Mouse (Mus musculus) lung, postnatal 36 days (tissue): Measurements from ENCODE around the gene Ctnnbl1.

Source experiments
- DNase-seq: peaks from one replicate; pipeline ENCODE4 v3.0.0; 2022; ENCODE audit warnings: mixed read lengths

Gene Ctnnbl1

DNA sequence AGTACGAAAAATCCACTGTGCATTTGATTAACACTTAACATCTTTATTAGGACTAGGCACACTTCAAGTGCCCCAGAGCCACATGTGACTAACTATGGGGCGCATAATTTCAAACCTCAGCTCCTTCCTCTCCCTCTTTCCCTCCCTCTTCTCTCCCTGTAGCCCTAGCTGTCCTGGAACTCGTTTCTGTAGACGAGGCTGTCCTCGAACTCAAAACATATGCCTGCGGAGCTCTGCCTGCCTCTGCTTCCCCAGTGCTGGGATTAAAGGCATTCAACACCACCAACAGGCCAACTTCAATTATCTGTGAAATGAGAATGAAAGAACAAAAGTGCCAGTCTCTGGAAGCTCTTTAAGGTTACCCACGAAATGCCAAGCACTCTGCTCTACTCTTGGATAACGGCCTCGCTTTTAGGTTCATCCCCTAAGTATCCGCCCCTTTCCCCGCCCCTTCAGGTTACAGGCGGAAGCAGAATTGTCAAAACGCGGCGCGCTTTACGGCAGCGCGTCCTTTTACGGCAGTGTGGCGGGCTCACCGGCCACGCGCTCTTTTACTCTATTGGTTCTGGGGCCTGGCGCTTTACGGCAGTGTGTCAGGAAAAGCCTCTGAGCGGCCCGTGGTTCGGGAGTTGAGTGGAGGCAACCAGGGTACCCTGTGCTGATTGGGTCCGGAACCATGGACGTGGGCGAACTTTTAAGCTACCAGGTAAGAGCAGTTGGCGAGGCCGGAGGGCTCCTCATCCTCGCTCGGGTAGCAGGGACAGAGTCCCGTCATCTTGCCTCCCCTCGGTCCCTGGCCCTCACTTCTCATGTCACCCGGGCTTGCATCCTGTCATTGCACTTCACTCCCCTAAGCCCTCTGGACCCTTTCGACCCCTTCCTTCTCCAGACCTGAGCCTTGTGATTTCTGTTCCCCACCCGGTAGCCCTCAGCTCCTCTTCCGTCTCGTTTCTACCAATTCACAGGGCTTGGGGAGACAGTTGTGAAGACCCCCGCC, at the start of gene Ctnnbl1:
Gene Ctnnbl1, plus strand, starts transcription at position 548 of the 997 bp plus-strand sequence.
- DNase-seq: peak; percentile 100

DNA sequence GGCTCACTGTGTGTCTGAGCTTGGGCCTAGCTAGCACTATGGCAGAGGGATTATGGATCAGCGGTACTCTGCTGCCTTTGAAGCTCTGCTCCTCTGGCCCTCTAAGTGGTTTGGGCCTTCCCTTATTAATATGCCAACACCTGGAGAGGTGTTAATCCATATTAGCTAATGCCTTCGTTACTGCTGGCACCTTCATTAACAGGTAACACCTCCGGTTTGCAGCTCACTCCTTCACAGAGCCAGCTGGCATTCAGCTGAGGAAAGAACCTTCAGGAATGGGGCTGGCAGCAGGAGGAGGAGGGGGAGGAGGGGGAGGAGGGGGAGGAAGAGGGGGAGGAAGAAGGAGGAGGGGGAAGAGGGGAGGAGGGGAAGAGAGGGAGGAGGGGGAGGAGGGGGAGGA, 49.7 kb upstream of the Ctnnbl1 start:
- no peak for DNase-seq

DNA sequence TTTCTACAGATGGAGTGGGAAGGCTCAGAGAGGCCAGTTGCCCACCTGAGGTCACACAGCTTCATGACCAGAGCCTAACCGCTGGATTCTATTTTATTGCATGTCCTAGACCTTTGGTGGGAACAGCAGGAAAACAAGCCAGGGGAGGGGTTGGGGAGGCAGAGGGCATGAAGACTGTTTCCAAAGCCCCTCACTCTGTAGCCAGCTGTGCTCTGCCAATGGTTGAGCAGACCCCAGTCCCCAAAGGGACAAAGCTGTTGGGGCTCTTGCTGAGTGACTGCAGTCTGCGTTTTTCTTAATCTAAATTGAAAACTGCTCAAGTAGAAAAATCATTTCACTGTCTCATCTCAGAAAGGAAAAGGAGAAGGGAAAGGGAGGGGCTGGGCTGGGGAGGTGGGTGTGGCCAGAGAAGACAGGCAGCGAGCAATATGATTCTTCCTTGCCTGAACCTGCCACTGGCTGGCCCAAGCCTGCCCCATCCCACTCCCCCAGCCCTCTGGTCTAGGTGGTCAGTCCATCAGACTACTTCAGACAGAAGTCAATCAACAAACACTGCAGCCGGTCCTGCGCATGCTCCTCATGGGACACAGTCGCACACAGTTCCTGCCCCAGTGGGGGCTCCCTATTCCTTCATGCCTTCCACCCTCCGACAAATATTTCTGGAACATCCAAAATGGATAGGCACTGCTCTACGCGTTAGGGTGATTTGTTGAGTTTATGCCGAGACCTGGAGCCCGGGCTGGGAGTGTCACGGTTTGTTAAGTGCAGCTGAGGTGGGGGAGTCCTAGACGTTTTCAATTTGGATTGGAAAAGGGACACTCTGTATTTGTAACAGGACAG, 45.7 kb upstream of the Ctnnbl1 start:
- DNase-seq: no peak

DNA sequence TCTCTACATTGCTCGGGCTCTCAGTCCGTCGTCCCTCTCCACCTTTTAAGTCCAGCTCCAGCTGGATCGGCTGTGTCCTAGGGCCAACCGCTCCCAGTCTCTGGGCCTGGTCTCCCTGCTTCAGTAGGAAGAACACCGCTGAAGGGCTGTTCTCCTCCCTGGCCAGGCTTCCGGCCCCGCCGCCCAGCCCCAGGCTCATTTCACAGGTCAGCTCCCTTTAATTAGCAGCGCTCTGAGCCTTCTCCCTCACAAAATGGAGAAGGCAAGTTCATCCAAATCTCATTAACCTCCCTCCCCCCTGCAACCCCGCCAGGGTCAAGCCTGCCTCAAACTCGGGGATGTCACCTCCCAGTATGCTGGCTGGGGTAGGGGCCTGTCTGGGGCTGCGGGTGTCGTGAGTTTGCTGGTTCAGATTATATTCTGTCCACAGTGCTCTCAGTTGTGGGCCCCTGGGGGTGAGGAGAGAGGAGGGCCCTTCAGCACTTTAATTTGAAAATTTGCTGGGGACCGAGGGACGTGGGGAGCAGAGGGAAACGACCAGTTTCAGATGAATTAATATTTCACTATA, 44.8 kb upstream of the Ctnnbl1 start:
- no peak for DNase-seq

DNA sequence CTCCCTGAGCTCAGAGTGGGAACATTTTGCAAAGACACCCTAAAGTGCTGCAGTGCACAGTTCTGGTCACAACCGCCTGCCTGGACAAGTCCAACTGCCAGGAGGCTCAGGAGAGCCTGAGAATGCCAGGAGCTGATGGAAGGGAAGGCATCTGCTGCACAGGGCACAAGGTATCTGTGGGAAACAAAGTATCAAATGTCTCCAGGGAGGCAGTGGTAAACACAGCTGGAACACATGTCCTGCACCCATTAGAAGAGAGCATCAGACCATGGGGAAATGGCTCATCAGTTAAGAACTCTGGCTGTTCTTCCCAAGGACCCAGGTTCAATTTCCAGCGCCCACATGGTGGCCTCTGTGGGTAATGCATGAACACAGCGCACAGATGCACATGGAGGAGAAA, 43.6 kb upstream of the Ctnnbl1 start:
- DNase-seq: no peak

DNA sequence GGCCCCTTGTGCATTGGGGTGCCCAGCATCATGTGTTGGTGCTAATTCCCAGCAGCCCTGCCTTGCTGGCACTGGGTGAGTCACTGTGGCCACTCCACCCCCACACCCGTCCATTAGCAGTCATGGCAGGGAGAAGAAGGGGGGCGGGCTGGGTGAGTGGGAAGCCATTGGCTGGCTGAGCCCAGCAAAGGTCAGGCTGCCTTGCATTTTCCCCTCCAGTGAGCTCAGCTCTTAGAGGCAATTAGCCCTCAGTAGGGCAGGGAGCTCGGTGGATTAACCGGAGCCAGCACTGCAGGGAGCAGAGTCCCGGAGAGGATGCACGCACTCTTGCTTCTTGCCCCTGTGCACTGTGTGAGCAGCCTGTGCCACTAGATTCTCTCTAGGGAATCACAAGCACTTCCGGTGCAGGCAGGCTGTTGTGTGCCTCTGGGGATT, 40.9 kb upstream of the Ctnnbl1 start:
- no peak for DNase-seq

DNA sequence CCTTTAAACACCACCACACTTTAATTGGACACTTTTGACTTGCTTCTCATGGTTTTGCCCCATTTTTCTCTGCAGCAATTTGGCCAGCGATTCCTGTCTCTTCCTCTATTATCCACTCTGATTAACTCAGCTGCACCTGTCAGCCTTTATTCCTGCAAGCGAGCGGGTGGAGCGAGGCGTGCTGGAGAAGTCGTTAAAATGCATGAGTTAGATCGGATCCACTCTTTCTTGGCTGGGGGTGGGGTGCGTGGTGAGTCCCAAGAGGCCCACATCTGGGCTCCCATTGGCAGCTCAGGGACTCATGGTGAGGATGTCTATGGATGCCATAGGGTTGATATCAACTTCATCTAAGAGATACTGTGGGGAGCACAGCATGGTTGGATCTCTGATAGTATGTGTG, 34.0 kb upstream of the Ctnnbl1 start:
- no peak for DNase-seq

DNA sequence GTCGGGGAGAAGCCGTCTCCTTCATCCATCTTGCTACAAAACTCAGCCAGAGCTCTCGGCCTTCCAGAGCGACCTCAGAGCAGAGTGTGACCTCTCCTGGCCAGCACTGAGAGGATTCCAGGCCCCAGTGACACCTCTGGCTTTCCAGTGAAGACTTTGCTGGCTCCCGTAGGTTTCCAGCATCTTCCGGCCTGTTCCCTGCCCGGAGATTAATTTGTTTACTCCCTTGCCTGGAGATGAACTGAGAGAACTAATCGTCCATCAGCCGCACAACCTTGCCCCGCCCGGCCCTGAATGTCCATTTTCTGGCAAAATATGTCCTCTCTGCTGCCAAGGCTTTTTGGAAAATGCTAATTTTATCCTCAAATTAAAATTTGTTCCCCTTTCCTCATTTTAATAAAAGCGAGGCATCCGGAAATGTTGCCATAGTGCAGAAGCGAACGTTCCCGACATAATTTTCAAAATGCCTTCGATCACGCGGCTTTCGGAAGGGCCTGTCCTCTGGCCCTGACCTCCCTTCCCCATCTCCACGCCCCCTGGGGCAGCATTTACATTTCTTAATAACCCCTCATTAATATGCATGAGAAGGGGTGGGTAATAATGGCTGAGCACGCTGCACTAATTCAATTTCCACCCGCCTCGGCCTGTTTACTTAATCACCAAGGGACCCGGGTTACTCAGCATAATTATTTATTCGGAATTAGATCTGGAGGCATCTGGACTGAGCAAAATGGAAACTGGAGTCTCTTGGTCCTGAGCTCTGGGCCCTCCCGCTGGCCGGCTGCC, 32.0 kb upstream of the Ctnnbl1 start:
- DNase-seq: peak; percentile 49

DNA sequence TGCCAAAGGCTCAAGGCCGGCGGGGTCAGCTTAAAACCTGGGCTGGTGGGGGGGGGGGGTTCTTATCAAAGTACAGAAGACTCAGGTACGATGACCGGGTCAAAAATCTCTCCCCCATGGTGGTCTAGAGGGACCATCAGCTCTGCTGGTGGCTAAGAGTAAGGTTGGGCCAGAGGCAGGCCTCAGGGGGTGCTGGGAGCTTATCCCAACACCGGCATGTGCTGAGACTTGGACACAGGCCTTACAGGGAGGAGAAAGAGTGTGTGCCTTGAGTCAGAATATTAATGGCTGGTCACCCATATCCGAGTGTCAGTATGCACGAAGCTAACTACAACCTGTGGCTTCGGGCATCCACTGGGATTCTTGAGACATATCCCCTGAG, 31.4 kb upstream of the Ctnnbl1 start:
- DNase-seq: no peak

DNA sequence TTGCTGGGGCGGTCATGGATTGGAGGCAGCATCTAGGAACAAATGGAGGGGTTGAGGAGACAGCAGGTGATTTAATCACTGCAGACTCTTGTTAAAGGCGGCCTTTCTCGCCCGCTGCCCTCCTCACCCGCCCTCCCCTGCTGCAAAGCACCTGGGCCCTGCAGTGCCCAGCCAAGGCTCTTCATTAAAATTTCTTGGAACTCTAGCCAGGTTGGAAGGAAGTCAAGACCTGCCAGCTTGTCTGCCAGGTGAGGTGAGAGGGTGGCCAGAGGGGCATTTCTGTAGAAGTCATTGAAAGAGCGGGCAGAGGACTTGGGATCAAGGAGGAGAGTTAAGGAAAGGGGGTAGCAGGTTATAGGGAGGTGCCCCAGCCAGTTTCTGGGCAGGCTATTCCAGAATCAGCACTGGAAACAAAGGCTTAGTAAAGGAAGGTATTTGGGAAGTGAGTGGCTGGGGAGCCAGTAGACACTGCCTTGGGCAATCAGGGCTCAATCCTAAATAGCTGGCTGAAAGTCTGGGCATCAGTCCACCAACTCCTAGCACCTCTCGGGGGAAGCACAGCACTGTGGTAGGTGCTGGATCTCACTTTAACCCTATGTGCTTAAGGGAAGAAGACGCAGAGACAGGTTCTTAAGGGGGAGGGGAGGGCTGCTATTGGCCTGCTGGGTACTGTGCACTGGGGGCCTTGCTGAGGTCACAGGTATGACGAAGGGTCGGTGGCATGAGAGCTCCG, 29.8 kb upstream of the Ctnnbl1 start:
- no peak for DNase-seq

DNA sequence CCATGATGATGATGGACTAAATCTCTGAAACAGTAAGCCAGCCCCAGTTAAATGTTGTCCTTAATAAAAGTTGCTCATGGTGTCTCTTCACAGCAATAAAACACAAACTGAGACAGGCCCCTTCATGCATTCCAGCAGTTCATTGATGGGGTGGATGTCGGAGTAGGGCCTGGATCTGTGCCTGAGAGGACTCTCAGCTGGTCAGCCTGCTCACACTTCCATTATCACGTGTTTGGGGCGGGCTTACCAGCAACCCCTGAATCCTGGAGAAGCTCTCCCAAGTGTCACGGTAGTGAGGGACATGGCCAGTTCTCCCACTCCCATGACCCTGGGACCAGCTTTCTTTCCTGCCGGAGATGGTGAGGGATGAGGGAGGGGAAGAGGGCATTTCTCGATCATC, 24.5 kb upstream of the Ctnnbl1 start:
- peak; percentile 22 for DNase-seq

DNA sequence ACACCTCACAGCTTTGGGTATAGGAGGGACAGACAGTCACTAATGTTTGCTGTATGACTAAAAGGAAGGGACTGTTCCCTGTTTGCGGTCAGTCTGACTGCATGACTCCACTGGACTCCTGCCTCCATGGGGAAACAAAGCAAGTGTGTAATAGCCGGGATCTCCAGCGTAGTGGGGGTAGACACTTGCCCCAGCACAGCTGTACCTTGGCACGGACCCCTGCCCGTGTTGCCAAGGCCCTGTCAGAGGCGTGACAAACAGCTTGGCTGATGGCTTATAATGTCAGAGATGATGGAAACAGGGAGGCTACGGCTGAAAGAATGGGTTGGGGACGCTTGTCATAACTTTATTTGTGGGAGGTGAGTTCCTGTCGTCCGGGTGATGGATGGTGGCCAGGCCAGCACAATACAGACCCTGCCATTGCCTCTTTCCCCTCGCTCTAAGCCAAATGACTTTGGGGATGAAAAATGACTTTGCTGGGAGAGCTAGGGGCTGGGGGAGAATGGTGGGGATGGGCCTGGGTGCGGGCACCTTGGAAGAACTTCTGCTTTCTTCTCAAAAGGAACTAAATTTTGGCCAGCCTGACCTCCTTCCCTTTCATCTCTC, 21.5 kb upstream of the Ctnnbl1 start:
- DNase-seq: peak; percentile 72

DNA sequence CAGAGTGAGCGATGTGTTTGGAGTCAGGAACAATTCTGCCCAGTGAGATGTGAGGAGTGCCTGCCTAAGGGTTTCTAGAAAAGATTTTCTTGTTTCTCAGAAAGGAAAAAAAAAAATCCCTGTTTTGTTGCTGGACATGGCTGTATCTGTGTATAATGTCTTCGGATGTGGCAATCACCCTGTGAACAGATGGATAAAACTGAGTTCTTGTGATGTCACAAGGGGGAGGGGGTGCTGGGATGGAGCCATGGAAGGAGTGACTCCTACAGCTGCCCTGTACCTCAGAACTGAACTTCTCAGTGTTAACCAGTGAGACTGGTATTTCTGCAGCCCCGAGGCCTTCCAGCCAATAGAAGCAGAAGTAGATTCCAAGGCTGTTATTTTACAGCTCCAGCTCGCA, 18.8 kb upstream of the Ctnnbl1 start:
- peak; percentile 5 for DNase-seq

DNA sequence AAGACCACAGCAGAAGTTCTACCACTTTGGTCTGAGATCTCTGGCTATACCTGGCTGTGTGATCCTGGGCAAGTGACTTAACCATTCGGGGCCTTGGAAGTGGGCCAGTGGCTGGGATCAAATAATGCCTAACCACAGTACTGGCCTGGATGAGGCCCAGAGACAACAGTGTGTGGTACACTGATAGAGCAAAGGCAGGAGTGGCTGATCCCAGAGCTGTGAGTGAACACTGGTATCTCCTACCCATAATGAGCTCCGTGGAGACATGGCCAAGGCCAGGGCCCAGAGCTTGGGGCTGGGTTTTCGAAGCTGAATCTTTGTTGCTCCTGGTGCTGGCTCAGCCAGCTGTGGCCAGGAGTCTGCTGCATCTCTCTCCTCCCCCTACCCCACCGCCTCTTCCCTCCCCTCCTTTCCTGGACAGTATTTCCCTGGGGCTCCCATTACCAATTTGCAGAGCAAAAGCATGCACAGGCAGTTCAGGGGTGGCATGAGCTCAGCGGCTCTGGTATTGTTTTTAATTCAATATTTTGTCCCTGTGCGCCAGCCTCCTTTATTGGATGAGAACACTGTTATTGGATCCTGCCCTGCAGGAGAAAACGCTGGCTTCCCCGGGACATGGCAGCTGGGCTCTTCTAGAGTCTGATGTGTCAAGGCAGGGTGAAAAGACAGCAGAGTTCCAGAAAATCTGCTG, 13.2 kb upstream of the Ctnnbl1 start:
- DNase-seq: no peak

DNA sequence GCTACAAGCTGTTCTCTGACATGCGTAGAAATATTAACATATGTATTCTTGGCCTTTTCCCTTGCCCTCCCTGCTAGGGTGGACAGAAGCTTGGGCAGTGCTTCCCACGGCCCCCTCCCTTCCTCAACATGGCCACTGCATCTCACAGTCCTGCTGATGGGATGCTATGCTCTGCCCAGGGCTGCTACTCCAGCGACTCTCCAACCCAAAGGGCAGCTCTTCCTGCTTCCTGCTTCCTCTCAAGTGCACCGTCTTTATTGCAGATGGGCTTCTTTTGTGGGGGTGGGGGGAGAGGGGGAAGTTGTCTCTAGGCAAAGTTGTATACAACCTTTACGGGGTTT, 12.7 kb upstream of the Ctnnbl1 start:
- no peak for DNase-seq

DNA sequence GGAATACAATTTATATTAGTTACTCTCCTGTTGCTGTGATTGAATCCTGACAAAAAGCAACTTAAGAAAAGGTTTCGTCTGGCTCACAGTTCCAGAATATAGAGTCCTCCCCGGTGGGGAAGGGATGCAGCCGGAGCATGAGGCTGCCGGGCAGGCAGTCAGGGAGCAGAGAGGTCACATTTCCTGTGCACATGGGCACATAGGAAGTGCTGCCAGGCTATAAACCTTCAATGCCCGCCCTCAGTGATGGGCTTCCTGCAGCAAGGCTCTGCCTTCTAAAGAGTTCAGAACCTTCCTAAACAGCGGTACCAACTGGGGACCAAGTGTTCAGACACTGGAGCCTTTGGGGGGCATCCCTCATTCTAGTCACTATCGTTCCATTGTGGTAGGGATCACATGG, 7.4 kb downstream of the Ctnnbl1 start:
- peak; percentile 35 for DNase-seq

DNA sequence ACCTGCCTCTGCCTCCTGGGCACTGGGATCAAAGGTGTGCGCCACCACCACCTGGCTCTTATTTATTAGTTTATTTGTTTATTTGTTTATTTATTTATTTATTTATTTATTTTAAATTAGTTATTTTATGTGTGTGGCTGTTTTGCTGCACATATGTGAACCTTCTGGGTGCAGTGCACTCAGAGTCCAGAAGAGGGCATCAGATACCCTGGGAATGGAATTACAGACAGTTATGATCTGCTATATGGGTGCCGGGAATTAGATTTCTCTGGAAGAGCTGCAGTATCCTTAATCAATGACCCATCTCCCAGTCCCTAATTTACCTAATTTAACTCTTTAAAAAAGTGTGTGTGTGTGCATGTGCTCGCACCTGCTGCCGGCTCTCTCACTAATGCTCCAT, 8.5 kb downstream of the Ctnnbl1 start:
- peak; percentile 22 for DNase-seq

DNA sequence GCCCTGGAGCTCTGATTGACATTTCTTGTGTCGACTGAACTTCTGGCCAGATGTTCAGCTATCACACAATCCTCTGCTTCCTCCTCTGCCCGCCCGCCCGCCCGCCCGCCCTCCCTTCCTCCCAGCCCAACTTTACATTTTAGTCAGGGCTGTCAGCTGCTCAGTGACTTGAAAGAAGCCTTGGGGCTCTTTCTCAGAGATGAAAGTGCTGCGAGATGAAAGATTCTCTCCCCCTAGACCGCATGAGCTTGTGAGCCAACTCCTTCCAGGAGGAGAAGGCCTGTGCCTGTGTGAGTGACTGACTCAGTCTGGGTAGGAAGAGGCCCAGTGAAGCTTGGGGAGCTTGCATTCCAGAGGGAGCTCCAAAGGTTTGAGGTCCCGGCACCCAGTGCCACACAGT, 9.4 kb downstream of the Ctnnbl1 start:
- DNase-seq: no peak

DNA sequence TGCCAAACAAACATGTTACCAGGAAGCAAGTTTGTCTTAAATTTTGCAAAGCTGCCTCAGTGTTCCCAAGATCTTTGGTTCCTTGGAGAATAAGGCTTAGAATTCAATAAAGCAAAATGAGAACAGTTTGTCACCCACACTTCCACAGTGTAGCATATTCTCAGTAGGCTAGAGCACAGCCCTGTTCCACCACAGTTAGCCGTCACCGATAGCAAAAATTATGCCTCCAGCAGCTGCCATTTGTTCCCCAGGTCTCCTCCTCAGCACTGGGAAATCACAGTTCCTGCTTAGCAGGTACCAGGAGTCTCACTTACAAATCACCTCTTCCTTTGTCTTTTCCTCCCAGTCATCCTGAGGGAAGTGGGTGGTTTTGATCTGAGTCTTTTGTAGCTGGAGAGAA, 10.8 kb downstream of the Ctnnbl1 start:
- no peak for DNase-seq

DNA sequence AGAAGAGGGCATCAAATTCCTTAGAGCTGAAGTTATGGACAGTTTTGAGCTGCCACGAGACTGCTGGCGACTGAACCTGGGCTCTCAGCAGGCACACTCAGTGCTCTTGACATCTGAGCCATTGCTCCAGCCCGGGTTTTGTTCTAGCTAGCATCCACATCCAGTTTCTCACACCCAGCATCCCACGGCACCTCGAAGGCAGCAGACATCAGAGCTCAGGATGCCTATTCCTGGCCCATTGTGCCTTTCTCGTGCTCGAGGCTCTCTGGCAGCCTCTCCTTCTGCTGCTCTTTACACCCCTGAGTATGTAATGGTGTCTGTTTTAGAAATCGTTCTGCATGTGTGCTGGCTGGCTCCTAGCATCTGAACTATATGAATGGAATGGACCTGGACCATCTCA, 13.3 kb downstream of the Ctnnbl1 start:
- no peak for DNase-seq
